Mouse (Mus musculus): ENCODE measurements around the gene 3110009E18Rik. TPM values are rescaled to one million over a fixed set of nuclear protein-coding genes. Genes with fewer than 3 reads are reported as not detected.

The 3110009E18Rik gene
- polyA plus RNA-seq, 1 experiment from 2014 or later: 13.7 TPM

GRCm38 (mm10) chr1:120204834-120205233, 83.8 kb downstream of the 3110009E18Rik start:
- H3K4me2 ChIP-seq (ENCODE audit: low read length): no peak overlapping the region
- no peaks in the 10 kb centered on the region; the same call in 1 of the 2 replicates for H3K27me3 ChIP-seq (ENCODE audit: control insufficient read depth, insufficient read depth, low read depth, low read length)
- WGBS: 36% methylated on average over 1 of the region's 1 CpGs
- H3K9me3 ChIP-seq (replicated peaks; ENCODE audit: control insufficient read depth, low read length, poor library complexity, severe bottlenecking): no peaks in the 10 kb centered on the region
- H3K9ac ChIP-seq (ENCODE audit: low read depth, low read length): no peak overlapping the region
- no peak overlapping the region for H3K4me3 ChIP-seq (ENCODE audit: low read depth, low read length)
- H3K27ac ChIP-seq (ENCODE audit: low read length): no peak overlapping the region
- ATAC-seq: no peak
- no peaks in the 10 kb centered on the region for H3K4me1 ChIP-seq (ENCODE audit: control insufficient read depth, insufficient read depth, low read length)
- no peaks in the 10 kb centered on the region for H3K36me3 ChIP-seq (ENCODE audit: control insufficient read depth, insufficient read depth, low read length)

- H3K4me2 ChIP-seq (ENCODE audit: low read length): no peak overlapping the region
- no peak overlapping the region for H3K27ac ChIP-seq (ENCODE audit: low read length)
- H3K27me3 ChIP-seq (ENCODE audit: control insufficient read depth, insufficient read depth, low read depth, low read length): no peaks in the 10 kb centered on the region; the same call in 1 of the 2 replicates
- H3K9me3 ChIP-seq (replicated peaks; ENCODE audit: control insufficient read depth, low read length, poor library complexity, severe bottlenecking): no peaks in the 10 kb centered on the region
- no peaks in the 10 kb centered on the region for H3K36me3 ChIP-seq (ENCODE audit: control insufficient read depth, insufficient read depth, low read length)
- H3K4me3 ChIP-seq (ENCODE audit: low read depth, low read length): no peak overlapping the region
- 37% methylated on average over 6 of the region's 6 CpGs for WGBS
- peak; percentile 80 for ATAC-seq
- no peak overlapping the region for H3K9ac ChIP-seq (ENCODE audit: low read depth, low read length)
- H3K4me1 ChIP-seq (ENCODE audit: control insufficient read depth, insufficient read depth, low read length): no peaks in the 10 kb centered on the region
These were observed 86.6 kb downstream of the 3110009E18Rik start for GRCm38 (mm10) chr1:120207568-120207967.

DNA sequence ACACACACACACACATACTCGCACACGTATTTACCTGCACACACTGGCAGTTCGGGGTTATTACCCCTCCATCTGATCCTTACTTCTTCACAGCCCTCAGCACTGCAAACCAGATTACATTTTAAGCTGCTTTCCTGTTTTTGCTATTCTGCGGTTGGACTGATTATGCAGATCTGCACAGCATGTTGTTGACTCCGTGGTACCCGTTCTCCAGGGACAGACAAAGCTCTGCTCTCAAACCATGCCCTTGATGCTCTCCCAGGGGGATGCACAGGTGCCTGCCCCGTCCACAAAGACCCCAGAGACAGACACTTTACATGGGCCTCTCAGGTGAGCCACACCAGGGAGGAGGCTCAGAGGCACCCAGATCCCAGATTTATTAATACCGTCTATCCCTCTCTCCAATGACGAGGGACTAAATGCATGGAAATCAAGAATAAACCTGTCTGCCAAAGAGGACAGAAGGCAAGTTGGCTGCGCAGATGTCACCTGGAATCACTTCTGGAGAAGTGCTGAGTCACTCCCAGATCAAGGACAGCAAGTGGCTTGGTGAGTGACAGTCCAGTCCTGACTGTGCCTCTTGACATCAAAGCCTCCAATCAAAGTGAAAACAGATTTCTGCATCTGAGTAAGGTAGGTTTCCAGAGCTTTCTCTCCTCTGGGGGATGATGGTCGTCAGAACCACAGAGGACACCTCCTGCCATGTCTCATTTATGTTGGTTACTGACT, 87.7 kb downstream of the 3110009E18Rik start:
- 58% methylated on average over 11 of the region's 11 CpGs for WGBS
- H3K4me3 ChIP-seq (ENCODE audit: low read depth, low read length): no peak overlapping the region

DNA sequence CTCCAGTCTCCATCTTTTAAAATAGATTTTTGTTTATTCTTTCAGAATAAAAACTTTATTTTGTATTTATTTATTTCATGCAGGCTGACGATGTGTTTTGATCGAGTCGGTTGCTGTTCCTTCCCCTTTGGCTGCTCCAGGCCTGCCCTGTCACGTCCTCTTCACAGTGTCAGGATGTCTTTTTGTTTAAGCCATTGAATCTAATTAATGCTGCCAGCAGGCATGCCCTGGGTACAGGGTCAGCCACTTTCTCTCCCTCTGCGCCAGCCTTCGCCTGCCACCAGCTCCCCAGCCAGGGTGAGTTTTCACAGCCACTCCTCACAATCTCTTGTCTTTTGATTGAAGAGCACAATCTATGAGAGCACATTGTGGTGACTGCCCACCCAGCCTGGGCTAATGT, 99.9 kb downstream of the 3110009E18Rik start:
- Histone ChIP-seq H3K9me3 (replicated peaks; ENCODE audit: control insufficient read depth, low read length, poor library complexity, severe bottlenecking) (no peaks in the 10 kb centered on the region), H3K4me2 (ENCODE audit: low read length) (no peak overlapping the region), H3K4me3 (ENCODE audit: low read depth, low read length) (no peak overlapping the region), H3K36me3 (ENCODE audit: control insufficient read depth, insufficient read depth, low read length) (no peaks in the 10 kb centered on the region), H3K27ac (ENCODE audit: low read length) (no peak overlapping the region), H3K27me3 (ENCODE audit: control insufficient read depth, insufficient read depth, low read depth, low read length) (no peaks in the 10 kb centered on the region), H3K9ac (ENCODE audit: low read depth, low read length) (no peak overlapping the region), H3K4me1 (ENCODE audit: control insufficient read depth, insufficient read depth, low read length) (no peaks in the 10 kb centered on the region)
- WGBS: 45% methylated on average over 6 of the region's 6 CpGs
- ATAC-seq: no peak

More for the DNA sequence above, 87.7 kb downstream of the 3110009E18Rik start:
- Histone ChIP-seq H3K4me2 (ENCODE audit: low read length) (no peak overlapping the region), H3K4me1 (ENCODE audit: control insufficient read depth, insufficient read depth, low read length) (no peaks in the 10 kb centered on the region), H3K9ac (ENCODE audit: low read depth, low read length) (no peak overlapping the region), H3K9me3 (replicated peaks; ENCODE audit: control insufficient read depth, low read length, poor library complexity, severe bottlenecking) (no peaks in the 10 kb centered on the region), H3K27me3 (ENCODE audit: control insufficient read depth, insufficient read depth, low read depth, low read length) (no peaks in the 10 kb centered on the region; the same call in 1 of the 2 replicates), H3K27ac (ENCODE audit: low read length) (no peak overlapping the region), H3K36me3 (ENCODE audit: control insufficient read depth, insufficient read depth, low read length) (no peaks in the 10 kb centered on the region)
- no peak for ATAC-seq

DNA sequence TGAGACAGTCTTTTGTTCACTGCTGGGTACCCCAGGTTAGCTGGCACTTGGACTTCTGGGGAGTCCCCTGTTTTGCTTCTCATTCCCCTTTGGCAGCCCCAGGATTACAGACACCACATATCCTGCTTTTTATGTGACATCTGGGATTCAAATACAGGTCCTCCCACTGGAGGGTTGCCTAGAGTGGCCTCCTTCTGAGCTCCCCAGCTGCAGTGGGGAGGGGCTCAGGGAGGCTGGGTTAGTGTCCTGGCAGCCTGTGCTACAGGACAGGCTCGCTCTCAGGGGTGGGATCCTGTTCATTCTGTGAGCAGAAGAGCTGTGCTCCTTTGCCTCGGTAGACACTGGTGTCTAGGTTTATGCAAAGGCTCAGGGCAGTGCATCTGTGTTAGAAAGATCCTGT, 100.3 kb downstream of the 3110009E18Rik start:
- H3K9ac ChIP-seq (ENCODE audit: low read depth, low read length): no peak overlapping the region
- H3K27ac ChIP-seq (ENCODE audit: low read length): no peak overlapping the region
- H3K9me3 ChIP-seq (replicated peaks; ENCODE audit: control insufficient read depth, low read length, poor library complexity, severe bottlenecking): no peaks in the 10 kb centered on the region
- no peaks in the 10 kb centered on the region for H3K4me1 ChIP-seq (ENCODE audit: control insufficient read depth, insufficient read depth, low read length)
- no peak overlapping the region for H3K4me3 ChIP-seq (ENCODE audit: low read depth, low read length)
- ATAC-seq: no peak
- no peak overlapping the region for H3K4me2 ChIP-seq (ENCODE audit: low read length)
- H3K27me3 ChIP-seq (ENCODE audit: control insufficient read depth, insufficient read depth, low read depth, low read length): no peaks in the 10 kb centered on the region
- H3K36me3 ChIP-seq (ENCODE audit: control insufficient read depth, insufficient read depth, low read length): no peaks in the 10 kb centered on the region
- 56% methylated on average over 2 of the region's 2 CpGs for WGBS

DNA sequence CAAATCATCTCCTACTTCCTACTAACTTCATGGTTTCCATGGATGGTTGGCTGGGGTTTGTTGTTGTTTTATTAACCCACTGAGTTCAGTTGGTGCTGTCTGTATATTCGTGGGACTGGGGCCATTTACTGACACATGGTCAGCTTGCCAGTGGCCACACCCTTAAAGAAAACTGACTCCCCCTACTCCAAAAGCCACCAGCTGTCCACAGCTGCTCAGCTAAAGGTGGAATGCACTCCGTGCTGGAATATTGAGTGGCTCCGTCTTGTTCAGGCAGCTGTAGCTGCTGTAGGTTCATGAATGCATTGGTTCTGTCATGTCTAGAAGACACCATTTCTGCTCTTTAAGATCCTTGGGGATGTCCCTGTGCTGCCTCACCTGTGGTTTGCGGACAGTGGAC, 102.6 kb downstream of the 3110009E18Rik start:
- ATAC-seq: no peak
- H3K27ac ChIP-seq (ENCODE audit: low read length): no peak overlapping the region
- WGBS: 85% methylated on average over 4 of the region's 4 CpGs
- H3K27me3 ChIP-seq (ENCODE audit: control insufficient read depth, insufficient read depth, low read depth, low read length): no peaks in the 10 kb centered on the region
- no peaks in the 10 kb centered on the region for H3K4me1 ChIP-seq (ENCODE audit: control insufficient read depth, insufficient read depth, low read length)
- H3K36me3 ChIP-seq (ENCODE audit: control insufficient read depth, insufficient read depth, low read length): no peaks in the 10 kb centered on the region
- H3K4me3 ChIP-seq (ENCODE audit: low read depth, low read length): no peak overlapping the region
- no peak overlapping the region for H3K9ac ChIP-seq (ENCODE audit: low read depth, low read length)
- no peak overlapping the region for H3K4me2 ChIP-seq (ENCODE audit: low read length)
- H3K9me3 ChIP-seq (replicated peaks; ENCODE audit: control insufficient read depth, low read length, poor library complexity, severe bottlenecking): no peaks in the 10 kb centered on the region

DNA sequence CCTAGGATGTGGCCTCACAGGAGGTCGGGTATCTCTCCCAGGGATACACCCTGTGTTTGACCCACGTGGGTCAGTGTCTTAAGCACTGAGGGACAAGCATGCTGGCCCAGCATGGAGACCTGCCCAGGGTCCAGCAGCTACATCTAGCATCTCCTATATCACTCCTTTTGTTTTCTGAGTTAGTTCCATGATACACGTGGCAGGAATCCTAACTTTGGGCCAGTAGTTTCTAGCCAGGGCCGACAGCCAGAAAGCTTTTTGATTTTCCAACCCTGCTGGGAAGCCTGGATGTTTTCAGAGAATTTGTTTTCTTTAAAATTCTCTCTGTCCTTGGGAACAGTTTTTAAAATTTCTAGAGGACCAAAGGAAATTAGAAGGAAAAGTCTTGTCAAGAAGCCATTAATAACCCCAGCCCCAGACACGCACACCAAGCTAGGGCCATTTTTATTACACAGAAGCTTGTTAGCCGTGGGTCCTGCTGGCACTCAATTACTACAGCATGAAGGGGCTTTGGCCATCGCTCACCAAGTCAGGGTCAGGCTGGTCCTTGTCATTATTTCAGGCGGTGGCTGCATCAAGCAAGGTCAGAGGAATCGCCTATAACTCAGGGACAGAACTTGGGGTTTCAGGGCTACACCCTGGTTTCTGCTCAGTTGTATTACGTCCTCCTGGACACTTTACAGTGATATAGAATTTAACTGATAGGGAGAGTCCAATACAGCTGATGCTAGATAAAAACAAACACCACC, 108.9 kb downstream of the 3110009E18Rik start:
- H3K36me3 ChIP-seq (ENCODE audit: control insufficient read depth, insufficient read depth, low read length): no peaks in the 10 kb centered on the region
- WGBS: 79% methylated on average over 10 of the region's 10 CpGs
- no peak for ATAC-seq
- no peak overlapping the region for H3K4me2 ChIP-seq (ENCODE audit: low read length)
- H3K27ac ChIP-seq (ENCODE audit: low read length): no peak overlapping the region
- no peak overlapping the region for H3K9ac ChIP-seq (ENCODE audit: low read depth, low read length)
- no peaks in the 10 kb centered on the region for H3K27me3 ChIP-seq (ENCODE audit: control insufficient read depth, insufficient read depth, low read depth, low read length)
- no peaks in the 10 kb centered on the region for H3K9me3 ChIP-seq (replicated peaks; ENCODE audit: control insufficient read depth, low read length, poor library complexity, severe bottlenecking)
- H3K4me3 ChIP-seq (ENCODE audit: low read depth, low read length): no peak overlapping the region
- no peaks in the 10 kb centered on the region for H3K4me1 ChIP-seq (ENCODE audit: control insufficient read depth, insufficient read depth, low read length)

DNA sequence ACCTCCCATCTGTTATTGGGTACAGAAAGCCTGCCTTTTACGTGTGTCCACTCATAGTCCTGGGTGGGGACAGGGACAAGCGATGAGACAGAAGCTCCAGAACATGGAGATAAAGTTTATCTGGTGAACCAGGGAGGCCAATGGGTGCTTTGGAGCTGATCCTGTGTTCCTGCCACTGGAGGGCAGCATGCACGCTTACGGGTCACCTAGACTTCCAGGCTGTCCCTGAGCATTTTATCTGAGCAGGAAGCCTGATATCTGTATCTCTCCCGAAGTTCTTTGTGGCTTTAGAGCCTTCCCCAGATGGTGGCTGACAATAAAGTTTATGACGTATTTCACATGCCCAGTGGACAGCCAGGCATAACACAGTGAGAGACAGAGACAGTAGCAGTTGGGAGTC, 110.3 kb downstream of the 3110009E18Rik start:
- H3K4me2 ChIP-seq (ENCODE audit: low read length): no peak overlapping the region
- peak; percentile 54 for ATAC-seq

GRCm38 (mm10) chr1:120232170-120232569, 111.2 kb downstream of the 3110009E18Rik start:
- ATAC-seq: no peak
- H3K9ac ChIP-seq (ENCODE audit: low read depth, low read length): no peak overlapping the region
- H3K4me1 ChIP-seq (ENCODE audit: control insufficient read depth, insufficient read depth, low read length): no peaks in the 10 kb centered on the region
- H3K4me3 ChIP-seq (ENCODE audit: low read depth, low read length): no peak overlapping the region
- WGBS: 69% methylated on average over 6 of the region's 6 CpGs
- H3K36me3 ChIP-seq (ENCODE audit: control insufficient read depth, insufficient read depth, low read length): no peaks in the 10 kb centered on the region
- no peaks in the 10 kb centered on the region for H3K27me3 ChIP-seq (ENCODE audit: control insufficient read depth, insufficient read depth, low read depth, low read length)
- H3K9me3 ChIP-seq (replicated peaks; ENCODE audit: control insufficient read depth, low read length, poor library complexity, severe bottlenecking): no peaks in the 10 kb centered on the region
- no peak overlapping the region for H3K27ac ChIP-seq (ENCODE audit: low read length)
- H3K4me2 ChIP-seq (ENCODE audit: low read length): no peak overlapping the region

More for the DNA sequence above, 110.3 kb downstream of the 3110009E18Rik start:
- H3K9me3 ChIP-seq (replicated peaks; ENCODE audit: control insufficient read depth, low read length, poor library complexity, severe bottlenecking): no peaks in the 10 kb centered on the region
- WGBS: 49% methylated on average over 6 of the region's 6 CpGs
- no peak overlapping the region for H3K4me3 ChIP-seq (ENCODE audit: low read depth, low read length)
- no peaks in the 10 kb centered on the region for H3K27me3 ChIP-seq (ENCODE audit: control insufficient read depth, insufficient read depth, low read depth, low read length)
- no peaks in the 10 kb centered on the region for H3K36me3 ChIP-seq (ENCODE audit: control insufficient read depth, insufficient read depth, low read length)
- no peak overlapping the region for H3K9ac ChIP-seq (ENCODE audit: low read depth, low read length)
- H3K4me1 ChIP-seq (ENCODE audit: control insufficient read depth, insufficient read depth, low read length): no peaks in the 10 kb centered on the region
- no peak overlapping the region for H3K27ac ChIP-seq (ENCODE audit: low read length)

All from midbrain, embryonic 16.5 days (tissue).